Mouse (Mus musculus) gonadal fat pad, adult 2 months (tissue): ENCODE measurements around the gene Bnc2. TPM values are rescaled to one million over a fixed set of nuclear protein-coding genes. Genes with fewer than 3 reads are reported as not detected.

Experiments
- DNase-seq: peaks from one replicate; pipeline ENCODE4 v3.0.0-alpha.2; 2012; ENCODE audit warnings: low read depth
- polyA plus RNA-seq: library from polyadenylated mRNA; depleted of rRNA; stranded (reverse); fragments of >200 nt; gene quantifications from 2 replicates; pipeline ENCODE4 v1.2.3, GENCODE M21; 2012

Gene Bnc2
- polyA plus RNA-seq, 1 experiment = 11.0 TPM

DNA sequence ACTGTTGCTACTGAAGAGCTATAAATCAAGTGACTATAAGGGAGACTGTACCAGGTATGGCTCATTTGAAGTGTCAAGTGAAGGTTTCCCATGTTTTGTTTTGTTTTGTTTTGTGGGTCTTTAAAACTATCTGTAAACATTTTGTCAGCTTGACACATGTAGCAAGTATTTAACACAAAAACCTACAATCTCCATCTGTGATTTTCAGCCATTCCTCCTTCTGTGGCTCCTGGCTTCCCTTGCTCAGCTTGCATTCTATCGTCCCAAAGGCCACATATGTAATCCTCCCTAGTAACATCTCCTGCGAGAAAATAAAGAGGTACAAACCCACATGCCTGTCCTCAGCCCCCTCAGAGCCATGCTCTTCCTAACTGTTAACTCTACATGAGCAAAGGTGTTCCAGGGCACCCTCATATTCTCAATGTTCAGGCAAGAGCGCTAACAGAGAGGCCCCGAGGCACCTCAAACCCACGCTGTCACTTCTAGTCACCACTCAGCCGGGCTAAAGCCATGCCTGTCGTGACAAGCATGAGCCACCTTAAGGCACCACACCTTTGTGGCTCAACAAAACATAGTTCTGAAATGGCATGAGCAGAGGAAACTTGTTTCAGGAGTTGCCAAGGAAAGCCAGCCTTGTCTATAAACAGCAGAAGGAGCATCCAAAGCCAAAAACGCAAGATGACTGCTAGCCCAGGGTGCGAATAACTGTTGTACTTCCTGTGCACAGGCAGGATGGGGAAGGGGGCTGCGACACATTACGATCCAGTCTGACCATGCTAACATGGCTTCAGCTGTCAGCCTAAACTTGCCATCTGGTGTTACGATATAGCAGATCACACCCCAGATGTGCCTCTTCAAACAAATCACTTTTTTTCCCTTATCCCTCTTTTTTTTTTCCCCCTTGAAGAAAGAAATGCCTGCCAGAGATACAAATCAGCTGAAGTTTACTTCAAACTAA is 42.0 kb downstream of the Bnc2 start:
- peak; percentile 70 for DNase-seq

DNA sequence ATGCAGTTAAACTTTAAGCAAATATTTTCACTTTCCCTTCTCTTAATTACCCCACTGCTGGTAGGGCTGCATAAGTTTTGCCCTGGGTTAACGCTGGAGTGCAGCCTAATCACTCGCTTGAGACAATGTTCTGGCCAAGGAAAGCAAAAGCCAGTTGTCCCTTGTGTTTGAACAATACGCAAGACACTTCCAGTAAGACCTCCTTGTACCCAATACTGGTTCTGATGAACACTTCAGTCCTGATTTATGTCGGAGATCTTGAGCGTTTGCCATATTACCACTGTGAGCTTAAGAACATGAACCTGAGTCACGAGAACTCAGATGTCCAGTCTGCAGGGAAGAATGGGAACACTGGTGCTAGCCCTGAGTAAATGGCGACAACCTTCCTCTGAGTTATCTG is 47.5 kb downstream of the Bnc2 start:
- DNase-seq = peak; percentile 71

GRCm38 (mm10) chr4:84623312-84623711 is 51.8 kb downstream of the Bnc2 start:
- no peak for DNase-seq

DNA sequence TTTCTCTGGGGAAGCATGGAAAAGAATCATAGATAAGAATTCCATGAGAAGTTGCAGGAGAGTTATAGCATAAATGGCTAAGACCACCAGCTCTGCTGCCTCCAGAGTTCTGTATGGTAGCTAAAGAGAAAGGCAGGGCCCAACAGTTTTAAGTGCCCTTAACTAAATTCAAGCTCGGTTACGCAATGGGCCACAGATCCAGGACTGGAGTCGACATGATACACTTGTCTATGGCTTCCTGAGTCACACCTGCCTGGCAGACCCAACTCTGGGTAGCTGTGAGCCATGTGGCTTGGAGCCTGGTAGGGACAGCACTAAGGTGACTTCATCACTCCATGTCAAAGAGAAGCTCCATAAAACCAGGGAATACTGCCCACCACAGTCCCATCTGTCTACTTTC is 53.3 kb downstream of the Bnc2 start:
- DNase-seq = no peak

DNA sequence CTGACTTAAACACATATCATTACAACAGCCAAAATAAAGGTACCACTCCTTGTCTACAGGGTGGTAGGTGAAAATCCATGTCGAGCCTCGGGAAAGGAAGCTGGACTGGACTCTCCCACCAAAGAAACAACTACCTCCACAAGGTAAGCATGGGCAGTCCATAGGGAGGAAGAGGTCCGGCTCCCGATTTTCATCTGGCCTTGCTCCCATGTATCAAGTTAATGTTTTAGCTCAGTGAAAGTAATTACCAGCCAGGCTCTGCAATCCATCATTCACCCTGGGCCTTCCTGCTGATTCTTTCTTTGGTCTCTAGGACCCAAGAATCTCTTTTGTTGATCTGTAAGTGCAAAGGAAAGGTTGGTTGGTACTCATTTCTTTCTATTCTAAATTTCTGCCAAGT is 65.2 kb downstream of the Bnc2 start:
- no peak for DNase-seq

GRCm38 (mm10) chr4:84604461-84604860 is 70.6 kb downstream of the Bnc2 start:
- DNase-seq = no peak

DNA sequence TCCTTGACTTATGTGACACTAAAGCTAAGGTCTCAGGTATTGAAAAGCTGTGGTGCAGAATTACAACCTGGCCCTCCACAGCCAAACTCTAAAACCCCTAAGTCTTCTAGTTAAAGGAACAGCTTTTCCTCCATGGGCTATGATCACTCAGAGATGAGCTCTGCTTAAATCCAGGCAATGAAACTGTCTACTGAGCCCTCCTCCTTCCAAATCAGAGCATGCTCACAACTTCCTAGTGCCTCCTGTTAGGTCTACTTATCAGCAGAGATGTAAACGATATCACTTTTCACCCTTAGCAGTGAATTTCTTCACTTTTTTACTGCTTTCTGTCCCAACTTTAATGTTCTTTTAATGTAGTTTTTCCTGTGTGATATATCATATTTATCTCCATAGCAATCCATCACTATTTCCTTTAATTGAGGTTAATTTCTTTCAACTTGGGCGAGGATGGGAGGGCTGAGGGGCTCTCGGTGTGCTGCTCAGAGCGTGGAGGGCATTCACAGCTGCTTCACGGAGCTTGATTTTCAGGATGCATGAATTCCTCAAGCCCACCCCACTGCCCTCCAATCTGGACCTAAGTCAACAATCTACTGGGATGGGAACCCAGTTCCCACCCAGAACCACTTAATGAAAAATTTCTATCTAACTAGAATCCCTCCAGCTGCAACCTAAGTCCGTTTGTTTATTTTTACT is 94.7 kb downstream of the Bnc2 start:
- no peak for DNase-seq

GRCm38 (mm10) chr4:84578296-84578695 is 96.8 kb downstream of the Bnc2 start:
- peak; percentile 23 for DNase-seq

GRCm38 (mm10) chr4:84566123-84566522 is 109.0 kb downstream of the Bnc2 start:
- no peak for DNase-seq

GRCm38 (mm10) chr4:84545204-84545871 is 129.7 kb downstream of the Bnc2 start:
- DNase-seq = no peak

- DNase-seq = no peak
These were observed 130.4 kb downstream of the Bnc2 start for GRCm38 (mm10) chr4:84544646-84545045.

DNA sequence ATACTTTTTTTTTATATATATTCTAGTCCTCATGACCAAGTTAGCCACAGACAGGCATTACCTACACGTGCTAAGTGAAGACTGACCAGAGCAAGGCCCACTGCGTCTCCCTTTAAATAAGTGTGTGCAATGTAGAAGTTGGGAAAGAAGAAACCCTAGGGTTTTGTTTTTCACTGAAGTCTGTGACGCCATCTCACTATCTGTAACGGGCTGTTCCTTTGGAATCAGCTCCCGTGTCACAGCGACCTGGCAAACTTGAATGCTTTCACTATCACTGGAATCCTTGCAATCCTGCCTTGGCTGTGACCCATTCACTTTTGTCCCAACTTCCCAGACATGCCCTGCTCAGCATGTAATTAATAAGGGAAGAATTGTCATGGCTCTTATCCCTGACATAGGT is 134.5 kb downstream of the Bnc2 start:
- no peak for DNase-seq

- no peak for DNase-seq
These were observed 135.7 kb downstream of the Bnc2 start for GRCm38 (mm10) chr4:84539396-84539795.

DNA sequence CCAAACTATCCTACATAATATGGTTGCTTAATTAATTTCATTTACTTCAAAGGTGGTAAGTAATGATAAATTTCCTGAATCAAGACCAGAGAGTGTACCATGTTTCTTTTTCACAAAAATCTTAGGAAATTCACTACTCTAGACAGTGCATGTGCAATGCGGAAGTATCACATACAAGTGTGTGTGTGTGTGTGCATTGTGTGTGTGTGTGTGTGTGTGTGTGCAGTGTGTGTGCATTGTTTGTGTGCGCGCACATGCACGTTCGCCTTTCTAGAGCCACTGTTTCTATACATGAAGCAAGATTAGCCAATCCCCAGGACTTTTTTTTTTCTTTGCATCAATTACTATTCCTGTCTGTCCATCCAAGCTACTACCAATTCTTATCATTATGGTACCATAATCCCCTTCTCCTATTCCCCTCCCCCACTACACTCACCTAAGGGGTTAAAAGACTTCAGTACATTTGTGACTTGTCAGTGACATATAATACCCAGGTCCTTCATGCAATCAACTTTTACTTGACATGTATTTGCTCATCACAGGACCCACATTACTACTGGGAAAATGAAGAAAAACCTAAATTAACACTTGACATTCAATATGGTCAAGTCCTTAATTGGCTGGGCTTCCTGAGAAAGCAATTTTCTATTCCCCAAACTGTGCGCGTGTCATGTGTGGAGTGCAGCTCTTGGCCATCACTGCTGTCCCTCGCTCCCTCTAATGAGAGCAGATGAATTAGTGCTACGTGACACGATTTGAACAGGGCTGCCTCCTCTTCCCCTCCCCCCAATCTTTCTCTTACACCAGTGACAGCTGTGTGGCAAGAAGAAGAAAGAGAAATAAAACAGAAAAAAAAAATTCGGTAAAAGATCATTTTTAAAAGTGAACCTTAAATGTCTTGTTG is 145.9 kb downstream of the Bnc2 start:
- DNase-seq = no peak

GRCm38 (mm10) chr4:84528358-84528757 is 146.7 kb downstream of the Bnc2 start:
- no peak for DNase-seq

GRCm38 (mm10) chr4:84527066-84527933 is 147.8 kb downstream of the Bnc2 start:
- DNase-seq = no peak

GRCm38 (mm10) chr4:84523651-84524221 is 151.3 kb downstream of the Bnc2 start:
- no peak for DNase-seq

DNA sequence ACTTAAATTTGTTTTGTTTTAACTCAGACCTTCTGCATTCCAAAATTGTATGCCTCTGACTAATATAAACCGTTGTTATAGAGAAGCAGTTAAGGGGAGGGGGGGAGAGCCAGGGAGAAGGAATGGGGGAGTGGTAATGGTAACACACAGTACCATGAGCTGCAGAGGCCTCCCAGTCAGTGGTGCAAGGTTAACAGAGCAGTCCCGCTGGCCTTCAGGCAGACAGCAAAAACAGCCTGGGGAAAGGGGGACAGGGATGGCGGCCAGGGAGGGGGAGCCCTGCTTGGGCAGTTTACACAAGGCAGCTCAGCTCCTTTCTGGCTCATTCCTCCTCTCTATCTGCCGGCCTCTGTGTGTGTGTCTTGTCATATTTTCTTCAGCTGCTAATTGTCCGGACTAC is 151.9 kb downstream of the Bnc2 start:
- no peak for DNase-seq

- no peak for DNase-seq
These were observed 153.5 kb downstream of the Bnc2 start for GRCm38 (mm10) chr4:84521562-84521961.

DNA sequence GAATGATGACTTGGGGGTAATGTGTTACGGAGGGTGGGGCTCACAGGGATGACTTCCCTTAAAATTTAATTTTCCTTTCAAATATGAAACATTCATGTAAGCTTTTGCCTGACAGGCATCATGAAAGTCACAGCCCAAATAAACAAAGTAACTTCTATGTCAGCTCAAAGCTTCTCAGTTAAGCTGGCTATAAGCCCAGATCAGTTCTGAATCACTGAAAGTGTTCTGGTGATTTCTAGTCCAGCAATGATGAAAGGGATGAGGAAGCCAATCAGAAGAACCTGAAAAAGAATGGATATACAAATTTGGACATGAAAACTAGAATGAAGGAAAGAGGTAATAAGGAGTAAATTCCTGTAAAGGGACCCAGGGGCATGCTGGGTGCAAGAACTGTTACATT is 164.6 kb downstream of the Bnc2 start:
- DNase-seq = no peak
